ENCODE assay signal across 8 mouse cellular contexts in genomic region chr2:32876490-32877302, GRCm38 (mm10). TPM values are rescaled to one million over a fixed set of nuclear protein-coding genes. Genes with fewer than 3 reads are reported as not detected.
DNase-seq lines count a peak whose midpoint lies in the region; ATAC-seq and TF ChIP-seq lines count a peak whose summit lies in the region.

No protein-coding gene starts in this region.

- no peaks in the 10 kb centered on the region for H3K36me3 ChIP-seq in G1E (replicated peaks)
- no peaks in the 10 kb centered on the region for H3K36me3 ChIP-seq in forebrain, postnatal 0 days (ENCODE audit: insufficient read depth)
- H3K36me3 ChIP-seq in liver, embryonic 12.5 days: no peaks in the 10 kb centered on the region
- no peaks in the 10 kb centered on the region for H3K36me3 ChIP-seq in small intestine, adult 2 months (ENCODE audit: control insufficient read depth, insufficient read depth, low read length)

- no peaks in the 10 kb centered on the region for H3K9me3 ChIP-seq in G1E (replicated peaks)
- no peaks in the 10 kb centered on the region for H3K9me3 ChIP-seq in forebrain, postnatal 0 days (ENCODE audit: low read length)
- H3K9me3 ChIP-seq in liver, embryonic 12.5 days (replicated peaks): no peaks in the 10 kb centered on the region

- peak overlapping the region; percentile 96 for H3K9ac ChIP-seq in forebrain, postnatal 0 days
- peak overlapping the region; percentile 78 for H3K9ac ChIP-seq in liver, embryonic 12.5 days

- peak overlapping the region; percentile 66; the same call in 1 of the 2 replicates for H3K4me3 ChIP-seq in G1E (ENCODE audit: low read depth, low read length)
- peak overlapping the region; percentile 85 for H3K4me3 ChIP-seq in forebrain, postnatal 0 days (ENCODE audit: low read depth, low read length)
- H3K4me3 ChIP-seq in liver, embryonic 12.5 days: peak overlapping the region; percentile 67
- H3K4me3 ChIP-seq in small intestine, adult 2 months (ENCODE audit: low read depth, low read length): peak overlapping the region; percentile 94

- no peak for TF ChIP-seq POLR2A in small intestine, adult 2 months (IDR thresholded peaks at IDR 0.05; ENCODE audit: low read depth, low read length)

- peak overlapping the region; percentile 91 for H3K4me2 ChIP-seq in forebrain, postnatal 0 days (ENCODE audit: low read depth)
- H3K4me2 ChIP-seq in liver, embryonic 12.5 days: peak overlapping the region; percentile 97

- 2% methylated on average over 20 of the region's 20 CpGs for WGBS in forebrain, postnatal 0 days
- whole genome bisulfite sequencing in liver, embryonic 12.5 days (ENCODE audit: insufficient replicate concordance): 9% methylated on average over 20 of the region's 20 CpGs
- 4% methylated on average over 20 of the region's 20 CpGs for WGBS in small intestine, adult 2 months

- 0 out of 2 replicates have a peak, but pooled peaks have one; percentile 7 for ATAC-seq in frontal cortex, adult (ENCODE audit: low TSS enrichment)
- ATAC-seq in G1E (ENCODE audit: extremely low read depth, insufficient number of reproducible peaks, low FRiP score, poor library complexity, severe bottlenecking): no peak
- peak; percentile 7 for ATAC-seq in forebrain, postnatal 0 days
- peak; percentile 9; the same call in 1 of the 2 replicates for ATAC-seq in liver, embryonic 12.5 days

- TF ChIP-seq CTCF in G1E (IDR thresholded peaks at IDR 0.05; ENCODE audit: low read depth, low read length): no peak
- no peak for TF ChIP-seq CTCF in forebrain, postnatal 0 days (IDR thresholded peaks at IDR 0.05; ENCODE audit: low read depth)
- TF ChIP-seq CTCF in small intestine, adult 2 months (IDR thresholded peaks at IDR 0.05; ENCODE audit: extremely low read depth, insufficient read length, insufficient replicate concordance, low read depth, low read length): no peak

- peaks cover 87% of the 10 kb centered on the region for H3K27me3 ChIP-seq in G1E (ENCODE audit: insufficient read depth, low read length)
- H3K27me3 ChIP-seq in forebrain, postnatal 0 days (ENCODE audit: insufficient read depth, low read length): no peaks in the 10 kb centered on the region
- peaks cover 37% of the 10 kb centered on the region for H3K27me3 ChIP-seq in liver, embryonic 12.5 days (replicated peaks)
- H3K27me3 ChIP-seq in small intestine, adult 2 months (ENCODE audit: control insufficient read depth, insufficient read depth, low read length): no peaks in the 10 kb centered on the region

- peaks cover 15% of the 10 kb centered on the region for H3K4me1 ChIP-seq in G1E (ENCODE audit: insufficient read depth, low read depth, low read length)
- peaks cover 28% of the 10 kb centered on the region for H3K4me1 ChIP-seq in forebrain, postnatal 0 days (ENCODE audit: insufficient read depth)
- peaks cover 64% of the 10 kb centered on the region for H3K4me1 ChIP-seq in liver, embryonic 12.5 days
- peaks cover 40% of the 10 kb centered on the region for H3K4me1 ChIP-seq in small intestine, adult 2 months (ENCODE audit: control insufficient read depth, insufficient read depth, insufficient read length, low read length)

- peak overlapping the region; percentile 95 for H3K27ac ChIP-seq in forebrain, postnatal 0 days (ENCODE audit: low read depth, low read length)
- H3K27ac ChIP-seq in liver, embryonic 12.5 days: no peak overlapping the region
- peak overlapping the region; percentile 47 for H3K27ac ChIP-seq in small intestine, adult 2 months (ENCODE audit: insufficient read depth, low read depth, low read length)

- DNase-seq in frontal cortex, postnatal 25 days (ENCODE audit: low spot score in 2 of 2): no peak
- no peak for DNase-seq in G1E (ENCODE audit: low spot score)
- DNase-seq in forebrain, postnatal 0 days: peak; percentile 43
- no peak for DNase-seq in left cerebral cortex, adult 9 months (ENCODE audit: low spot score in 2 of 2)
- DNase-seq in spleen, adult 12 weeks (ENCODE audit: low spot score): no peak

RNA-seq across cellular contexts. Expression of gene Fam129b, which starts 0.8 kb away (rescaled TPM):
- 0.53 and 1.2 TPM in 2 replicates for total RNA-seq in G1E (2014; fragmentation: Nextera tagmentation)
- 20.2 and 20.7 TPM in 2 replicates for total RNA-seq in G1E (2017)
- polyA plus RNA-seq in G1E (2012): 1.5 and 1.9 TPM in 2 replicates
- 38.1 and 43.9 TPM in 2 replicates for total RNA-seq in forebrain, postnatal 0 days (2014; rRNA removed)
- polyA plus RNA-seq in forebrain, postnatal 0 days (2015; fragmentation: Nextera tagmentation; extraction: Ambion mirVana): 26.6 and 27.7 TPM in 2 replicates
- polyA plus RNA-seq in liver, embryonic 12.5 days (2016; fragmentation: Nextera tagmentation; extraction: Ambion mirVana): 11.9 and 12.4 TPM in 2 replicates
- polyA plus RNA-seq in small intestine, adult 2 months (2012; rRNA removed): 19.4 and 27.2 TPM in 2 replicates

RNA-seq across cellular contexts. Expression of gene Stxbp1, which starts 29.7 kb away (rescaled TPM):
- total RNA-seq in G1E (2014; fragmentation: Nextera tagmentation) (13.7 TPM in 2 replicates), G1E (2017) (2.9 and 3.3 TPM in 2 replicates)
- polyA plus RNA-seq in G1E (2012): 4.7 and 6.1 TPM in 2 replicates
- 109 and 135 TPM in 2 replicates for total RNA-seq in forebrain, postnatal 0 days (2014; rRNA removed)
- polyA plus RNA-seq in forebrain, postnatal 0 days (2015; fragmentation: Nextera tagmentation; extraction: Ambion mirVana): 268 and 350 TPM in 2 replicates
- 5.8 and 5.9 TPM in 2 replicates for polyA plus RNA-seq in liver, embryonic 12.5 days (2016; fragmentation: Nextera tagmentation; extraction: Ambion mirVana)
- 3.6 and 7.0 TPM in 2 replicates for polyA plus RNA-seq in small intestine, adult 2 months (2012; rRNA removed)

Comparison
In these comparisons a context has a peak if more than half of its experiments do, and no peak if none do; other contexts are left out.
1. RNA of gene Stxbp1, which starts 29.7 kb away (polyA plus RNA-seq): 268 to 350 TPM in forebrain, postnatal 0 days; 3.6 to 7.0 TPM in small intestine, adult 2 months, 4.7 to 6.1 TPM in G1E and 5.8 to 5.9 TPM in liver, embryonic 12.5 days; every median in the first group is over 10 times any median in the second.
2. Peak in every context shown above with its lines, with median percentiles within 50 percentile points of each other: H3K4me3 ChIP-seq.